Mouse (Mus musculus): Measurements from ENCODE around the gene Nxt1. TPM values are rescaled to one million over a fixed set of nuclear protein-coding genes. Genes with fewer than 3 reads are reported as not detected.

The Nxt1 gene
- 26.8 and 27.8 TPM in 2 replicates for polyA plus RNA-seq (2012; rRNA removed)

- TF ChIP-seq POLR2A (IDR thresholded peaks at IDR 0.05; ENCODE audit: borderline replicate concordance, insufficient read depth, low read length) (peak; percentile 78; the same call in 1 of the 2 replicates), CTCF (IDR thresholded peaks at IDR 0.05; ENCODE audit: borderline replicate concordance, insufficient read depth, low read depth, low read length) (no peak)
- Histone ChIP-seq H3K4me1 (ENCODE audit: control insufficient read depth, insufficient read depth, low read length) (peaks cover 3% of the 10 kb centered on the region; the same call in 1 of the 2 replicates), H3K27me3 (ENCODE audit: control insufficient read depth, insufficient read depth, low read length) (no peaks in the 10 kb centered on the region), H3K27ac (ENCODE audit: insufficient read depth, low read length) (no peak within 1 kb of the TSS), H3K4me3 (replicated peaks; ENCODE audit: insufficient read depth, low read depth, low read length) (peak within 1 kb of the TSS; percentile 88)
- DNase-seq, result peak; percentile 99 to 100
- WGBS, result under 1% methylated on average over 58 of the region's 58 CpGs
Observed at GRCm38 (mm10) chr2:148672199-148673096, at the start of gene Nxt1. TSS of gene Nxt1 (plus strand) at chr2:148672601.

- TF ChIP-seq POLR2A (IDR thresholded peaks at IDR 0.05; ENCODE audit: borderline replicate concordance, insufficient read depth, low read length) (no peak), CTCF (IDR thresholded peaks at IDR 0.05; ENCODE audit: borderline replicate concordance, insufficient read depth, low read depth, low read length) (no peak)
- no peak for DNase-seq
- H3K27ac ChIP-seq (ENCODE audit: insufficient read depth, low read length), result no peak overlapping the region
- H3K4me3 ChIP-seq (replicated peaks; ENCODE audit: insufficient read depth, low read depth, low read length), result no peak overlapping the region
- H3K4me1 ChIP-seq (ENCODE audit: control insufficient read depth, insufficient read depth, low read length), result no peaks in the 10 kb centered on the region
- no peaks in the 10 kb centered on the region for H3K27me3 ChIP-seq (ENCODE audit: control insufficient read depth, insufficient read depth, low read length)
- WGBS, result 83% methylated on average over 2 of the region's 2 CpGs
Observed at GRCm38 (mm10) chr2:148623067-148623466, 49.3 kb upstream of the Nxt1 start.

GRCm38 (mm10) chr2:148624484-148624883 lies 47.9 kb upstream of the Nxt1 start:
- H3K27me3 ChIP-seq (ENCODE audit: control insufficient read depth, insufficient read depth, low read length), result no peaks in the 10 kb centered on the region
- no peak for DNase-seq
- no peaks in the 10 kb centered on the region for H3K4me1 ChIP-seq (ENCODE audit: control insufficient read depth, insufficient read depth, low read length)
- no peak for TF ChIP-seq CTCF (IDR thresholded peaks at IDR 0.05; ENCODE audit: borderline replicate concordance, insufficient read depth, low read depth, low read length)
- no peak for TF ChIP-seq POLR2A (IDR thresholded peaks at IDR 0.05; ENCODE audit: borderline replicate concordance, insufficient read depth, low read length)
- H3K27ac ChIP-seq (ENCODE audit: insufficient read depth, low read length), result no peak overlapping the region
- 98% methylated on average over 3 of the region's 3 CpGs for WGBS
- no peak overlapping the region for H3K4me3 ChIP-seq (replicated peaks; ENCODE audit: insufficient read depth, low read depth, low read length)

- no peak for DNase-seq
- WGBS, result 1% methylated on average over 3 of the region's 3 CpGs
- no peaks in the 10 kb centered on the region for H3K27me3 ChIP-seq (ENCODE audit: control insufficient read depth, insufficient read depth, low read length)
- no peak overlapping the region for H3K27ac ChIP-seq (ENCODE audit: insufficient read depth, low read length)
- no peak for TF ChIP-seq CTCF (IDR thresholded peaks at IDR 0.05; ENCODE audit: borderline replicate concordance, insufficient read depth, low read depth, low read length)
- TF ChIP-seq POLR2A (IDR thresholded peaks at IDR 0.05; ENCODE audit: borderline replicate concordance, insufficient read depth, low read length), result no peak
- no peaks in the 10 kb centered on the region for H3K4me1 ChIP-seq (ENCODE audit: control insufficient read depth, insufficient read depth, low read length)
- H3K4me3 ChIP-seq (replicated peaks; ENCODE audit: insufficient read depth, low read depth, low read length), result no peak overlapping the region
Observed at GRCm38 (mm10) chr2:148627011-148627471, 45.4 kb upstream of the Nxt1 start.

DNA sequence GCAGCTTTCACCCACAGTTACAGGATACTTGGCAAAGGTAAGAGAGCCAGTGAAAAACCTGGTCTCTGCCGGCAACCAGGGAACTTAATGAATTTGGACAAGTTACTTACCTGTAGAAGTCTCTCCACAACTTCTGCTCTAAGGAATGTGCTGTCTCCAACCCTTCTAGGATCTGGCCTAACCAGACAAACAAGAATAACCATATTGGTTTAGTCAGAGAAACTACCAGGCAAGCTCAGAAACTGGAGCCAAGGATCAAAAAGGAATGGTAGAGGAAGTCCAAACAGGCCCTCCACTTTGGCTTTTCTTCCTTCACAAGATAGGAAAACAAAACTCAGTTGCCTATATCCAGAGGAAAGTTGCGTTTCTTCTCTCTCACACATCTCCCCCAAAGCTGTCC lies 41.4 kb upstream of the Nxt1 start:
- no peak overlapping the region for H3K4me3 ChIP-seq (replicated peaks; ENCODE audit: insufficient read depth, low read depth, low read length)
- no peak for DNase-seq
- no peak overlapping the region for H3K27ac ChIP-seq (ENCODE audit: insufficient read depth, low read length)
- H3K4me1 ChIP-seq (ENCODE audit: control insufficient read depth, insufficient read depth, low read length), result no peaks in the 10 kb centered on the region
- TF ChIP-seq POLR2A (IDR thresholded peaks at IDR 0.05; ENCODE audit: borderline replicate concordance, insufficient read depth, low read length), result no peak
- TF ChIP-seq CTCF (IDR thresholded peaks at IDR 0.05; ENCODE audit: borderline replicate concordance, insufficient read depth, low read depth, low read length), result no peak
- WGBS, result 88% methylated on average over 2 of the region's 2 CpGs
- H3K27me3 ChIP-seq (ENCODE audit: control insufficient read depth, insufficient read depth, low read length), result no peaks in the 10 kb centered on the region

DNA sequence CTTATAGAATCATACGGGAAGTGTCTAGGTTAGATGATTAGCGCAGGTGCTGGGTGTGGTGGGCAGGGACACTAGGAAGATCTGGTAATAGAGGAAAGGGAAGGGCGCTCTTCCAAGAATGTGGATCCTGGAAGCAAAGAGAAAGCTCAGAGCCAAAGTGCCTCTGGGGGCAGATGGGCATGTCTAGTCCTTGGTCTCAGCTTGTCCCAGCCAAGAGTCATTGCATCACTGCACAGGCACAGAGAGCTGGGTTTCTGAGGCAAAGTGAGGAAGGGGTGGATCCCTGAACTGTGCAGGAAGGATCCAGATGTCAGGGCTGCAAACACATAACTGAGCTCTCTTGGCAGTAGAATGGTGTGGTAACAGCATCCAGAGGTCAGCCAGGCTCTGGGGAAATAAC lies 40.8 kb upstream of the Nxt1 start:
- H3K27ac ChIP-seq (ENCODE audit: insufficient read depth, low read length), result no peak overlapping the region
- WGBS, result 68% methylated on average over 3 of the region's 3 CpGs
- DNase-seq, result no peak
- H3K4me1 ChIP-seq (ENCODE audit: control insufficient read depth, insufficient read depth, low read length), result no peaks in the 10 kb centered on the region
- no peak for TF ChIP-seq CTCF (IDR thresholded peaks at IDR 0.05; ENCODE audit: borderline replicate concordance, insufficient read depth, low read depth, low read length)
- no peak for TF ChIP-seq POLR2A (IDR thresholded peaks at IDR 0.05; ENCODE audit: borderline replicate concordance, insufficient read depth, low read length)
- no peak overlapping the region for H3K4me3 ChIP-seq (replicated peaks; ENCODE audit: insufficient read depth, low read depth, low read length)
- no peaks in the 10 kb centered on the region for H3K27me3 ChIP-seq (ENCODE audit: control insufficient read depth, insufficient read depth, low read length)

DNA sequence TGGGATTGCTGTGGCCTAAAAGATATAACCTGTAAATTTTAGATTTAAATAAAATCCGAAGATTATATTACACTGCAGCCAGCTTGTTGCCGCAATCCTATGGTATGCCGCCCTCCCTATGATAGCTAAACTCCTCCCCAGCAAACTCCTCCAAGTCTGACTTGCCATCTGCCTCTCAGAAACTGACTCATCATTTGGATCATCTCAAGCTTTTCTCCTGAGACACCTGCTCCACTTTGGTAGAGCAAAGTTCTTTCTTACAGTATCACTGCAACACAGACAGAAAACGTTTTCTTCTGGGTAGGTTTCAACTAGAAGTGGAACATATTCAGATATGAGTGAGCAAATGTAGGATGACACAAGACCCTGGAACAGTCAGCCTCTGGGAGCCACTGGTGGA lies 37.9 kb upstream of the Nxt1 start:
- WGBS, result 73% methylated on average over 4 of the region's 4 CpGs
- Histone ChIP-seq H3K27me3 (ENCODE audit: control insufficient read depth, insufficient read depth, low read length) (no peaks in the 10 kb centered on the region), H3K27ac (ENCODE audit: insufficient read depth, low read length) (no peak overlapping the region), H3K4me1 (ENCODE audit: control insufficient read depth, insufficient read depth, low read length) (no peaks in the 10 kb centered on the region), H3K4me3 (replicated peaks; ENCODE audit: insufficient read depth, low read depth, low read length) (no peak overlapping the region)
- no peak for DNase-seq
- TF ChIP-seq POLR2A (IDR thresholded peaks at IDR 0.05; ENCODE audit: borderline replicate concordance, insufficient read depth, low read length) (no peak), CTCF (IDR thresholded peaks at IDR 0.05; ENCODE audit: borderline replicate concordance, insufficient read depth, low read depth, low read length) (no peak)
